Mouse (Mus musculus): ENCODE data around the gene Srp14. TPM values are rescaled to one million over a fixed set of nuclear protein-coding genes. Genes with fewer than 3 reads are reported as not detected.
A peak's percentile ranks its signal among the peaks of the same experiment; 100 is the strongest.

Srp14 gene
- polyA plus RNA-seq, 1 experiment from 2014 or later = 96.9 TPM

DNA sequence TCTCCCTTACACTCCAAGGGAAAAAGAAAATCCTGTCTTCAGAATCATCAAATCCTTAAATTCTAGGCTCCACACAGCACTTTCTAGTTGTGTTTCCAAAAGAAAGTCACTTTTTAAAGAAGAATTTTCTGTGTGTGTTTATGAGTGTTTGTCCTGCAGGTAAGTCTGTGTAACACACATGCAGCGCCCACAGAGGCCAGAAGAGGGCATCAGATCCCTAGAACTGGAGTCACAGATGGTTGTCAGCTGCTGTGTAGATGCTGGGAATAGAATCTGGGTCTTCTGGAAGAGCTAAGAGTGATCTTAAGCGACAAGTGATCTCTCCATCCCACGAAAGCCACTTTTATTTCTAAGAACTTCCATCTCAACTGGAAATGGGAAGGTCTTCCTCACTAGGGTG is 8.3 kb upstream of the Srp14 start:
- Histone ChIP-seq H3K4me1 (replicated peaks) (peaks cover 27% of the 10 kb centered on the region), H3K9me3 (replicated peaks) (no peaks in the 10 kb centered on the region), H3K36me3 (replicated peaks) (no peaks in the 10 kb centered on the region), H3K4me2 (no peak overlapping the region), H3K27ac (replicated peaks) (no peak overlapping the region), H3K4me3 (replicated peaks) (no peak overlapping the region), H3K9ac (no peak overlapping the region), H3K27me3 (no peaks in the 10 kb centered on the region)
- no peak for ATAC-seq (ENCODE audit: insufficient read depth)
- 56% methylated on average over 3 of the region's 3 CpGs for WGBS (ENCODE audit: insufficient replicate concordance)

- Histone ChIP-seq H3K4me1 (replicated peaks) (peaks cover 27% of the 10 kb centered on the region), H3K4me3 (replicated peaks) (no peak overlapping the region), H3K27ac (replicated peaks) (no peak overlapping the region), H3K4me2 (peak overlapping the region; percentile 3; the same call in 1 of the 2 replicates), H3K27me3 (no peaks in the 10 kb centered on the region), H3K9me3 (replicated peaks) (no peaks in the 10 kb centered on the region), H3K9ac (no peak overlapping the region), H3K36me3 (replicated peaks) (no peaks in the 10 kb centered on the region)
- 18% methylated on average over 12 of the region's 12 CpGs for WGBS (ENCODE audit: insufficient replicate concordance)
- no peak for ATAC-seq (ENCODE audit: insufficient read depth)
Measured at GRCm38 (mm10) chr2:118486933-118487332, 7.4 kb upstream of the Srp14 start.

- 56% methylated on average over 3 of the region's 3 CpGs for WGBS (ENCODE audit: insufficient replicate concordance)
- no peak for ATAC-seq (ENCODE audit: insufficient read depth)
Measured at GRCm38 (mm10) chr2:118485415-118485814, 5.9 kb upstream of the Srp14 start.

DNA sequence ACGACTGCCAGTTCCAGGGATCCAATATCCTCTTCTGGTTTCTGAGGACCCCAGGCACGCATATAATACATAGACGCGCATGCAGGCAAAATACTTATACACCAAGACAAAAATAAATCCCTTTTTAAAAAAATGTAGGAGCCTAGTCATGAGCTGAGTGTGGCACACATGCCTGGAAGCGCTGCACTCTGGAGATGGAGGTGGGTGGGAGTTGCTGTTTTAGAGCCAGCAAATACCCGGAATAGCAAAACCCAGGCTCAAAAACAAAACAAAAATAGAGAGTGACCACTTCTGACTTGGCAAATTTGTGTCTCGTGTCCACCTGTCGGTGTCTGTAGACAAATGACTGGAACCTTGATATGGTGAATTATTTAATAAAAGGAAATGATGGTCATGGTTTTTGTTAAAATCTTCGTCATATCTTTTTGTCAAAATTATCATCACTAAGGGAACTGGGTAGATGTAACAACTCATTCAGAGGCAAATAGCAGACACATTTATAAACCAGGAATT is 4.9 kb upstream of the Srp14 start:
- no peaks in the 10 kb centered on the region for H3K36me3 ChIP-seq (replicated peaks)
- no peak overlapping the region for H3K9ac ChIP-seq
- H3K4me2 ChIP-seq = no peak overlapping the region
- no peaks in the 10 kb centered on the region for H3K27me3 ChIP-seq
- WGBS (ENCODE audit: insufficient replicate concordance) = 68% methylated on average over 9 of the region's 9 CpGs
- H3K9me3 ChIP-seq (replicated peaks) = no peaks in the 10 kb centered on the region
- no peak overlapping the region for H3K27ac ChIP-seq (replicated peaks)
- no peak overlapping the region for H3K4me3 ChIP-seq (replicated peaks)
- ATAC-seq (ENCODE audit: insufficient read depth) = no peak
- H3K4me1 ChIP-seq (replicated peaks) = peaks cover 29% of the 10 kb centered on the region

More at GRCm38 (mm10) chr2:118485415-118485814, 5.9 kb upstream of the Srp14 start:
- peaks cover 30% of the 10 kb centered on the region for H3K4me1 ChIP-seq (replicated peaks)
- H3K27me3 ChIP-seq = no peaks in the 10 kb centered on the region
- H3K9me3 ChIP-seq (replicated peaks) = no peaks in the 10 kb centered on the region
- no peak overlapping the region for H3K4me3 ChIP-seq (replicated peaks)
- no peaks in the 10 kb centered on the region for H3K36me3 ChIP-seq (replicated peaks)
- H3K27ac ChIP-seq (replicated peaks) = no peak overlapping the region
- H3K9ac ChIP-seq = no peak overlapping the region
- H3K4me2 ChIP-seq = no peak overlapping the region

- Histone ChIP-seq H3K27ac (replicated peaks) (no peak overlapping the region), H3K27me3 (no peaks in the 10 kb centered on the region), H3K4me1 (replicated peaks) (peaks cover 37% of the 10 kb centered on the region), H3K9me3 (replicated peaks) (no peaks in the 10 kb centered on the region), H3K4me3 (replicated peaks) (no peak overlapping the region), H3K9ac (no peak overlapping the region), H3K36me3 (replicated peaks) (no peaks in the 10 kb centered on the region), H3K4me2 (no peak overlapping the region)
- ATAC-seq (ENCODE audit: insufficient read depth) = no peak
- WGBS (ENCODE audit: insufficient replicate concordance) = 67% methylated on average over 5 of the region's 5 CpGs
Measured at GRCm38 (mm10) chr2:118483032-118483431, 3.5 kb upstream of the Srp14 start.

DNA sequence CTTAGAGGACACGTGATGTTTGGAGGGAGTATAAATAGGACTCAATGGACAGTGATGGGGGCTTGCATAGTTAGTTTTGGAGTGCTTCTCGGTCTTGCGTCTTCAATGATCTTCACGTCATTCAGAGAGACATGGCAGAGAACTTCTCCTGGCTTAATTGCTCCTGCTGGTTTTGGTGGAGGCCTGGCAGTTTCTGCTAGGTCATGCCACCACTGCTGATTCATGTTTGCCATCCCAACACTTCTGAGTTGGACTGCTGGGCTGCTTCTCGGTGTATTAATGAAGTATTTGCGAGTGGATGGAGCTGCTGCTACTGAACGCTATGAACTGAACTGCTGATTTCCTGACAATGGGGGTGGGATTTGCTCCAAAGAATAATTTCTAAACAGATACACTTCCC is 1.4 kb upstream of the Srp14 start:
- WGBS (ENCODE audit: insufficient replicate concordance) = 83% methylated on average over 7 of the region's 7 CpGs

DNA sequence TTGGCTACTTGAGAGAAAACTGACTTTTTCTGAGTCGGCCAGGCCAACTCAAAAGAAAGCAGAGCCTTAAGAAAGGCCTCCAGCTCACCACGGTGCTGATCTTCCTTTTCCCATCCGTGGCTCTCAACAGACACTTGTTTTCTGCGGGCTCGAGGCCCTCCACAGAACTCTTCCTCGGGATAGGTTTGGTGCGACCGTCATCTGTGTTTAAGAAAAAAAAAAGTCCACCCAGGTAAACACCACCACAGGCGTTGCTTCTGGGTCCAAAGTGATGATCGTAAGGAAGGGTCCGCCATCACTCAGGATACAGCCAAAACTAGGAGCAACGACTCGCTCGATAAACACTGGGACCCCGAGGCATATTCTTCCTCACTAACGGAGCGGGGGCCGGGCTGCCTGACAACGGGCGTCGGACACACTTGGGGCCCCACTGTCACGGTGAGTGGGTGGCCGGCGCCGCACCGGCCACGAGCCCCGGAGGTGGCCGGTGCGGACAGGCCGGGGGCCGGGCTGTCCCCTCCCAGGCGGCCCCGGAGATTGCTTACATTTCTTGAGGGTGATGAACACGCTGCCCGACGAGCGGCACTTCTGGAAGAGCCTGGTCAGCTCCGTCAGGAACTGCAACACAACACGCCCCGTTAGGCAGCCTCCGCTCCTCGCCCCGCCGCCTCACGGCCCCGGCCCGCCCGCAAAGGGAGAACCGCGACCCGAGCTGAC is 520 bp downstream of the Srp14 start:
- ATAC-seq (ENCODE audit: insufficient read depth) = peak; percentile 63
- peaks cover 38% of the 10 kb centered on the region for H3K4me1 ChIP-seq (replicated peaks)
- H3K9me3 ChIP-seq (replicated peaks) = no peaks in the 10 kb centered on the region
- H3K27ac ChIP-seq (replicated peaks) = peak overlapping the region; percentile 91
- peaks cover 33% of the 10 kb centered on the region for H3K36me3 ChIP-seq (replicated peaks)
- peak overlapping the region; percentile 81 for H3K4me2 ChIP-seq
- WGBS (ENCODE audit: insufficient replicate concordance) = 1% methylated on average over 52 of the region's 52 CpGs
- no peaks in the 10 kb centered on the region for H3K27me3 ChIP-seq
- H3K9ac ChIP-seq = peak overlapping the region; percentile 97
- peak overlapping the region; percentile 95 for H3K4me3 ChIP-seq (replicated peaks)

More for the DNA sequence above, 1.4 kb upstream of the Srp14 start:
- H3K4me2 ChIP-seq = 0 out of 2 replicates have a peak overlapping the region, but pooled peaks have one; percentile 6
- peak overlapping the region; percentile 91 for H3K27ac ChIP-seq (replicated peaks)
- ATAC-seq (ENCODE audit: insufficient read depth) = no peak
- peaks cover 14% of the 10 kb centered on the region for H3K36me3 ChIP-seq (replicated peaks)
- no peaks in the 10 kb centered on the region for H3K9me3 ChIP-seq (replicated peaks)
- no peak overlapping the region for H3K4me3 ChIP-seq (replicated peaks)
- H3K9ac ChIP-seq = no peak overlapping the region
- H3K27me3 ChIP-seq = no peaks in the 10 kb centered on the region
- peaks cover 38% of the 10 kb centered on the region for H3K4me1 ChIP-seq (replicated peaks)

DNA sequence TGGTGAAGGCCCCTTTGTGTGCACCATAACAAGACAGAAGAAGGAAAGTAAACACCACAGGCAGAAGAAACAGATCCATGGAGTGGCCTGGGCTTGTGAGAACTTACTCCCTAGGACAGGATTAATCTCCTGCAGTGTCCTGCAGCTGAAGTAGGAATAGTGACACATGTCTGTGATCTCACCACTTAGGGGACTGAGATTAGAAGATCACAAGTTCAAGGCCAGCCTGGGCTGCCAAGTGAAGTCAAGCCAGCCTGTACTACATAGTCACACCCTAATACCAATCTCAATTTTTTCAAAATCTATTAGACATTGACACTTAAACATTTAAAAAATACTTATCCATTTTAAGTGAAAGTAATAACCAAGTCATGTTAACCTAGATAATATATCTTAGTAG is 11.2 kb downstream of the Srp14 start:
- no peaks in the 10 kb centered on the region for H3K27me3 ChIP-seq
- H3K4me3 ChIP-seq (replicated peaks) = no peak overlapping the region
- H3K27ac ChIP-seq (replicated peaks) = no peak overlapping the region
- H3K9ac ChIP-seq = no peak overlapping the region
- H3K9me3 ChIP-seq (replicated peaks) = no peaks in the 10 kb centered on the region
- no peak overlapping the region for H3K4me2 ChIP-seq
- ATAC-seq (ENCODE audit: insufficient read depth) = no peak
- H3K4me1 ChIP-seq (replicated peaks) = no peaks in the 10 kb centered on the region; the same call in 1 of the 2 replicates
- peaks cover 77% of the 10 kb centered on the region for H3K36me3 ChIP-seq (replicated peaks)

DNA sequence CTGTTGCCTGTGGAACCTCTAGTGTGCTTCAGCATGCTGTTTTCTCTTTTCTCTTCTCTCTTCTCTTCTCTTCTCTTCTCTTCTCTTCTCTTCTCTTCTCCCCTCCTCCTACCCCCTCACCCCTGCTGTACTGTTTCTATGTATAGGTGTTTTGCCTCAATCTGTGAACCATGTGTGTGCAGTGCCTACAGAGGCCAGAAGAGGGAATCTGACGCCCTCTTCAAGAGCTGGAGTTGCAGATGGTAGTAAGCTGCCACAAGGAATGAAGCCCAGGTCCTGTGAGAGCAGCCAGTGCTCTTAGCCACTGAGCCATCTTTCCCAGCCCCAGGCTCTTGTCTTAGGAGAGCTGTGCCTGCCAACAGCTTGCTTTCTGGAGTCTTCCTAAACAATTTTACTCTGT is 12.9 kb downstream of the Srp14 start:
- Histone ChIP-seq H3K4me1 (replicated peaks) (no peaks in the 10 kb centered on the region), H3K4me3 (replicated peaks) (no peak overlapping the region), H3K27ac (replicated peaks) (no peak overlapping the region), H3K27me3 (no peaks in the 10 kb centered on the region), H3K36me3 (replicated peaks) (peaks cover 69% of the 10 kb centered on the region), H3K4me2 (no peak overlapping the region), H3K9me3 (replicated peaks) (no peaks in the 10 kb centered on the region), H3K9ac (no peak overlapping the region)
- WGBS (ENCODE audit: insufficient replicate concordance) = 41% methylated on average over 1 of the region's 1 CpGs
- no peak for ATAC-seq (ENCODE audit: insufficient read depth)

DNA sequence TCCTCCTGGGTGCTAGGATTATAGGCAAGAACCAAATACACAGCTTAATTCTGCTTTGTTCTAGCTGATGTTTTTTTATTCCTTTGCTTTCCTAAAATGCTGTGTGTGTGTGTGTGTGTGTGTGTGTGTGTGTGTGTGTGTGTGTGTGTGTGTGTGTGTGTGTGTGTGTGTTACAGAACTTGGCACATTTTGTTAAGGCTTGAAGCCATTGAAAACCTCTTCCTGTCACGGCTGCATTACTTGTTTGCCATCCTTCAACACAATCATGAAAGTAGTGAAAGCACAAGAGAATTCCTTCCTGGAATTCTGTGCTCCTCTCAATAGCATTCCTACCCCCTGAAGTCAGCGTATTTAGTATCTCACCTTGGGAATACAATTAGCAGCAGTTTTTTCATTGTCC is 13.6 kb downstream of the Srp14 start:
- Histone ChIP-seq H3K36me3 (replicated peaks) (peaks cover 62% of the 10 kb centered on the region), H3K9me3 (replicated peaks) (no peaks in the 10 kb centered on the region), H3K4me1 (replicated peaks) (no peaks in the 10 kb centered on the region), H3K4me3 (replicated peaks) (no peak overlapping the region), H3K4me2 (no peak overlapping the region), H3K27ac (replicated peaks) (no peak overlapping the region), H3K27me3 (no peaks in the 10 kb centered on the region), H3K9ac (no peak overlapping the region)
- 66% methylated on average over 2 of the region's 2 CpGs for WGBS (ENCODE audit: insufficient replicate concordance)
- ATAC-seq (ENCODE audit: insufficient read depth) = no peak

- H3K4me3 ChIP-seq (replicated peaks) = no peak overlapping the region
- no peak overlapping the region for H3K4me2 ChIP-seq
- no peak overlapping the region for H3K27ac ChIP-seq (replicated peaks)
- H3K9ac ChIP-seq = no peak overlapping the region
- H3K9me3 ChIP-seq (replicated peaks) = no peaks in the 10 kb centered on the region
- no peak for ATAC-seq (ENCODE audit: insufficient read depth)
- no peaks in the 10 kb centered on the region for H3K27me3 ChIP-seq
- no peaks in the 10 kb centered on the region for H3K4me1 ChIP-seq (replicated peaks)
- H3K36me3 ChIP-seq (replicated peaks) = peaks cover 49% of the 10 kb centered on the region
- WGBS (ENCODE audit: insufficient replicate concordance) = 75% methylated on average over 3 of the region's 3 CpGs
Measured at GRCm38 (mm10) chr2:118464450-118464849, 15.1 kb downstream of the Srp14 start.

DNA sequence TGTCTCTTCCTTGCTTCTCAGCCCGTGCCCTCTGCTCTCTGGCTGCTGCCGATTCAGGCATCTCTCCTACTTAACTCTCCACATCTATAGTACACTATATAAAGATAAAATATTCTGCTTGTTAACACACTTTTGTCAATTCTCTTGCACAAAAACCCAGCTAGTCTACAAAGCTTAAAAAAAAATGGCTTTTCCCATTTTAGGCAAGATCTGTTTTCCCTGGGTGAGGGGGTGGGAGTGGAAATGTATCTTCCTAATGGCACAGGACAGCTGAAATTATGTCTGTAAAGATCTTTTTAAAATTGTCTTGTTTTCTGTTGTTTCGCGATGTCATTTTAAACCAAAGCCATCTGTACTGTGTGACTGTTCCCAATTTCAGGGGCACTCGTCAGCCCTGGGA is 16.0 kb downstream of the Srp14 start:
- no peaks in the 10 kb centered on the region for H3K27me3 ChIP-seq
- peaks cover 40% of the 10 kb centered on the region for H3K36me3 ChIP-seq (replicated peaks)
- no peak overlapping the region for H3K4me2 ChIP-seq
- no peaks in the 10 kb centered on the region for H3K9me3 ChIP-seq (replicated peaks)
- 75% methylated on average over 5 of the region's 5 CpGs for WGBS (ENCODE audit: insufficient replicate concordance)
- no peak overlapping the region for H3K27ac ChIP-seq (replicated peaks)
- ATAC-seq (ENCODE audit: insufficient read depth) = no peak
- no peak overlapping the region for H3K4me3 ChIP-seq (replicated peaks)
- no peaks in the 10 kb centered on the region for H3K4me1 ChIP-seq (replicated peaks)
- H3K9ac ChIP-seq = no peak overlapping the region

All from liver, embryonic 15.5 days (tissue).